Mouse (Mus musculus) hindbrain, embryonic 16.5 days (tissue): ENCODE measurements at regions not wholly inside any gene's neighbourhood (a gene's known extent, or its start where the extent isn't known, plus 50 kb on each side); places are given as distances from the start of the nearest gene placed in this dataset.

ENCODE experiments used
- ATAC-seq: fragments of 200-750 bp; cut with Nextera tagmentation; 2 replicates; pipeline ENCODE4 v1.8.0; 2017; ENCODE audit warnings: moderate TSS enrichment, moderate library complexity
- H3K27ac ChIP-seq: fragments of 300-500 bp; sonication (generic); 2 replicates; pipeline ENCODE4 v1.5.1; 2014; ENCODE audit warnings: low read depth, mild to moderate bottlenecking, control low read depth, low read length, moderate library complexity
- H3K27me3 ChIP-seq: fragments of 300-500 bp; sonication (generic); replicated peaks from 2 replicates; pipeline ENCODE4 v1.6.1; 2014; ENCODE audit warnings: low read length; ENCODE audit not compliant: control insufficient read depth, insufficient read depth
- H3K36me3 ChIP-seq: fragments of 300-500 bp; sonication (generic); 2 replicates; pipeline ENCODE4 v1.6.1; 2014; ENCODE audit warnings: mild to moderate bottlenecking, low read length, moderate library complexity, mixed read lengths; ENCODE audit not compliant: control insufficient read depth, insufficient read depth
- H3K4me1 ChIP-seq: fragments of 300-500 bp; sonication (generic); 2 replicates; pipeline ENCODE4 v1.6.1; 2014; ENCODE audit warnings: low read depth, low read length; ENCODE audit not compliant: control insufficient read depth, insufficient read depth
- H3K4me2 ChIP-seq: fragments of 300-500 bp; sonication (generic); 2 replicates; pipeline ENCODE4 v1.6.1; 2014; ENCODE audit warnings: mild to moderate bottlenecking, low read length, control low read depth, moderate library complexity
- H3K4me3 ChIP-seq: fragments of 300-500 bp; sonication (generic); 2 replicates; pipeline ENCODE4 v1.5.1; 2014; ENCODE audit warnings: mild to moderate bottlenecking, low read length, control low read depth, moderate library complexity
- H3K9ac ChIP-seq: fragments of 300-500 bp; sonication (generic); 2 replicates; pipeline ENCODE4 v1.6.1; 2014; ENCODE audit warnings: low read depth, mild to moderate bottlenecking, control low read depth, low read length, moderate library complexity
- H3K9me3 ChIP-seq: fragments of 300-500 bp; sonication (generic); 2 replicates; pipeline ENCODE4 v1.6.1; 2014; ENCODE audit warnings: mild to moderate bottlenecking, low read length, moderate library complexity; ENCODE audit not compliant: control insufficient read depth
- WGBS: fragments of 180-500 bp; shearing (Covaris S2); extraction: QIAGEN DNeasy Blood & Tissue Kit; methylation state at CpG from one replicate; pipeline ENCODE4 v1.1.7; 2014; 5-methylcytosine and 5-hydroxymethylcytosine counted together

DNA sequence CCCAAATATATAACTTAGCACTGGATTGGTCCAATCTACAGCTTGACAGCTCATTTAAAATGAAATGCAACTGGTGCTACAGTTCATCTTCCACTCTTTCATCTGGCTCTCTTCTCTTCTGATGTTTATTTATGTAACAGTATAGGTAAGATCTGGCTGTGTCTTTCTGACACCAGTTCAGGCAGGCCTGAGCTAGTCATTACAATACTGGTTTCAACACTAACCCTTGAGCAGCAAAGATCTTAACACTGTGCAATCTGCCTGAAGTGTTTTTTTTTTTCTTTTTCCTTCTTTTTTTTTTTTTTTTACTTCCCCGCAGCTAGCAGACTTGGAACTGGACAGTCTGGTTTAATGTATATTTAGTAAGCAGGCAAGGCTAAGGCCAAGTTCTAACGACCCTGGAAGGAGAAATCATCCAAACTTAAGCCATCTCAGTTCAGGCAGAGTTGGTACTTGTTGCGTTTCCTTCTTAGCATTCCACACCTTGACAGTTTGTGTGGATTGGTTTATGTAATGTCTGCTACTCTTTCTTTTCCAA is 342.8 kb upstream of the Rgmb start:
- no peak for ATAC-seq
- H3K36me3 ChIP-seq, result no peaks in the 10 kb centered on the region
- 86% methylated on average over 3 of the region's 3 CpGs for WGBS
- no peak overlapping the region for H3K4me3 ChIP-seq
- H3K4me2 ChIP-seq, result no peak overlapping the region
- H3K9me3 ChIP-seq, result no peaks in the 10 kb centered on the region
- no peaks in the 10 kb centered on the region for H3K4me1 ChIP-seq
- H3K27me3 ChIP-seq, result no peaks in the 10 kb centered on the region
- H3K27ac ChIP-seq, result no peak overlapping the region
- no peak overlapping the region for H3K9ac ChIP-seq

DNA sequence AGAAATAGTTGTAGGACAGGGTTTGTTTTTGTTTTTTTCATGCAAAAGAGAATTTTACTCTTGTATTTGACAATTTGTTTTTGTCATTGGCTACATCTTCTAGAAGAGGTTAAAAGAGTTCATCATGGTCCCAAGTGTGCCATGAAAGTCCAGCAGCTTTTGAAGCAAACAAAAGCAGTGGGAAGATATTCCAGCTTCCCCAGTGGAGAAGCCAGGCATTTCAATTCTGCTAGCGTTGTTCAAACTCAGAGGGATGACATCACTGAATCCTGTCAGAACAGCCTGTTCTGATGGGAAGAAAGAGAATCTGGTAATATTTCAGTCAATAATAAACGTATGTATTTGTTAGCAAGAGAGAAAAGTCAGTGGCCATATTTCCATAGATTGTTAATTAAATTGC is 335.9 kb upstream of the Rgmb start:
- H3K4me1 ChIP-seq, result no peaks in the 10 kb centered on the region
- H3K27ac ChIP-seq, result no peak overlapping the region
- H3K4me2 ChIP-seq, result no peak overlapping the region
- H3K9me3 ChIP-seq, result no peaks in the 10 kb centered on the region
- no peaks in the 10 kb centered on the region for H3K27me3 ChIP-seq
- WGBS, result 72% methylated on average over 2 of the region's 2 CpGs
- no peak overlapping the region for H3K9ac ChIP-seq
- H3K36me3 ChIP-seq, result no peaks in the 10 kb centered on the region
- no peak for ATAC-seq
- H3K4me3 ChIP-seq, result no peak overlapping the region

DNA sequence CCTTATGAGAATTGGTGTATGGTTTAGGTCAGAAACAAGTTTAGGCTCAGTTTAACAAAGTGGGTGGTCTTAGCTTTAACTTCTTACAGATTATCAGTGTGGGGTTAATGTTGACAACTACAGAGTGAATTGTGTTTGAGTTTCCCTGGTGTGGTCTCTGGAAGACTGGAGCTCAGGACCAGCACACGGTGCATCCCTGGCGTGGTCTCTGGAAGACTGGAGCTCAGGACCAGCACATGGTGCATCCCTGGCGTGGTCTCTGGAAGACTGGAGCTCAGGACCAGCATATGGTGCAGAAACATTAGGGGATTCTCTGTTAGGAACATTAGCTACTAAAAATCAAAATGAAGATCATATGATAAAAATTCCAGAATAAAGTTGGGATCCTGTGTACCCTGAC is 327.3 kb upstream of the Rgmb start:
- H3K9ac ChIP-seq, result no peak overlapping the region
- WGBS, result 27% methylated on average over 3 of the region's 3 CpGs
- no peaks in the 10 kb centered on the region for H3K9me3 ChIP-seq
- H3K4me2 ChIP-seq, result no peak overlapping the region
- no peaks in the 10 kb centered on the region for H3K4me1 ChIP-seq
- H3K27ac ChIP-seq, result no peak overlapping the region
- no peaks in the 10 kb centered on the region for H3K36me3 ChIP-seq
- ATAC-seq, result no peak
- no peaks in the 10 kb centered on the region for H3K27me3 ChIP-seq
- H3K4me3 ChIP-seq, result no peak overlapping the region

DNA sequence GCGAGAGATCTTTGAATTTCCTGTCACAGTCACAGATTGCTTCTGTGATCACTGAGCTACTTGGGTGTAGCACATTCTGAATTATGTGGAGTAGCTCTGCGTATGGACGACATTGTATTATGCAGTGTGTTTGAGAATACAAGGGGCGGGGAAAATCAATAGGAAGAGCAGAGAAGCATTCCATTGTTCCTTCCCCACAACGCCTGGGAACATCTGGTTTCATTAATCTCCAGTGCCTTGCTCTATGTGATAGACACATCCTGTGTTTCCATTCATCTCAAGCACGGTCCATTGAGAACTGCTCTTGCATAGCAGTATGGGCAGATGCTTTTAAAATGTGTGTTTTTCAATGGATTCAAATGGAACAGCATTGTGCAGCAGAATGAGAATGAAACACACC is 326.9 kb upstream of the Rgmb start:
- no peaks in the 10 kb centered on the region for H3K36me3 ChIP-seq
- peak; percentile 60; the same call in 1 of the 2 replicates for ATAC-seq

DNA sequence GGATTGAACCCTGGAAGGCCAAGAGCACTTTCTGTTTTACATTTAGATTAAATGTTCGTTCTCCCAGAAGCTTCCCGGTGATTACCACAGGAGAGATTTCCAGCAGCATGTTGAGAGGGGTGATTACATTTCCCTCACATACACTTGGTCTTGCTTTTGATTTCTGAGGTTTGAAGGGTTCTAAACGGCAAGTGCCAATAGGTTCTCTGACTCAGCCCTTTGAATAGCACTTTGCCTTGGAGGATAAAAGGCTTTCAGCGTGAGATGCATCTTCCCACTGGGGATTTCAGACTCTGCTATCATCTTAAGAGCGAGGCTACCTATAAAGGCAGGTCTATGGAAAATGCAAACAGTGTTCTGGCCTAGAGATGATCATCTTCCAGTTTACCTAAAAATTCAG is 326.3 kb upstream of the Rgmb start:
- Histone ChIP-seq H3K9me3 (no peaks in the 10 kb centered on the region), H3K4me3 (no peak overlapping the region), H3K27me3 (no peaks in the 10 kb centered on the region), H3K4me1 (no peaks in the 10 kb centered on the region), H3K27ac (no peak overlapping the region), H3K9ac (no peak overlapping the region), H3K36me3 (no peaks in the 10 kb centered on the region), H3K4me2 (no peak overlapping the region)
- ATAC-seq, result no peak
- WGBS, result 35% methylated on average over 5 of the region's 5 CpGs

More for the DNA sequence above, 326.9 kb upstream of the Rgmb start:
- no peak overlapping the region for H3K4me2 ChIP-seq
- 17% methylated on average over 6 of the region's 6 CpGs for WGBS
- H3K27ac ChIP-seq, result no peak overlapping the region
- no peaks in the 10 kb centered on the region for H3K4me1 ChIP-seq
- H3K9ac ChIP-seq, result no peak overlapping the region
- no peak overlapping the region for H3K4me3 ChIP-seq
- no peaks in the 10 kb centered on the region for H3K27me3 ChIP-seq
- H3K9me3 ChIP-seq, result no peaks in the 10 kb centered on the region

DNA sequence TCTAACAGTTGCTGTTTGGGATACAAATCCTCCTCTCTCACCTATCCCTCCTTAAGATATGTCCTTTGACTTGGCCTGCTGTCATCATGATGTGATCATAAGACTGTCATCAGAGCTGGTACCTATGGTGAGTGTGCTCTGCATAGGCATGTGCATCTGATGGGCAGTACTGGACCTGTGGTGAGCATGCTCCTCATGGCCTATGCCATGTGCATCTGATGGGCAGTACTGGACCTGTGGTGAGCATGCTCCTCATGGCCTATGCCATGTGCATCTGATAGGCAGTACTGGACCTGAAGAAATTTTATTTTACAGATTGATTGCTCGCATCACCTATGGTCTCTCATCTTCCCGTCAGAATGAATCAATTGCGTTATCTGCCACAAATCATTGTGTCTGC is 325.8 kb upstream of the Rgmb start:
- H3K36me3 ChIP-seq, result no peaks in the 10 kb centered on the region
- no peak overlapping the region for H3K9ac ChIP-seq
- H3K27ac ChIP-seq, result no peak overlapping the region
- H3K4me3 ChIP-seq, result no peak overlapping the region
- H3K27me3 ChIP-seq, result no peaks in the 10 kb centered on the region
- H3K4me1 ChIP-seq, result no peaks in the 10 kb centered on the region
- 79% methylated on average over 3 of the region's 3 CpGs for WGBS
- H3K9me3 ChIP-seq, result no peaks in the 10 kb centered on the region
- no peak overlapping the region for H3K4me2 ChIP-seq
- ATAC-seq, result 0 out of 2 replicates have a peak, but pooled peaks have one; percentile 14

DNA sequence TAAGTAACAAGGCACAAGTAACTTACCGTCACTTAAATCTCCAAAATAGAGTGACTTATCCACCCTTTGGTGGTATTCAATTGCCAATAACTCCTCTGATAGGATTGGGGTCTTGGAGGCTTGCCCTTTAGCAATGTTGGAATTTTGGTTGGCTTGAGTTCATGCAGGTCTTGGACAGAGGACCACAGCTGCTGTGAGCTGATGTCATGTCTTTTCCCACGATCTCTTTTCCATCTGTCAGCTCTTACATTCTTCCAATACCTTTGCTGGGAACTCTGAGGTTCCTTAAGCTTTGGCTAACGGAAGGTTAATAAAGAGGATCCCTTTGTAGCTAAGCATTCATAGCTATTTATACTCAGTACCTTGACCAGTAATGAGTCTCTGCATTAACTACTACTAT is 324.7 kb upstream of the Rgmb start:
- no peak for ATAC-seq
- H3K27me3 ChIP-seq, result no peaks in the 10 kb centered on the region
- H3K9ac ChIP-seq, result no peak overlapping the region
- H3K4me3 ChIP-seq, result no peak overlapping the region
- H3K4me1 ChIP-seq, result no peaks in the 10 kb centered on the region
- H3K9me3 ChIP-seq, result no peaks in the 10 kb centered on the region
- no peak overlapping the region for H3K4me2 ChIP-seq
- H3K27ac ChIP-seq, result no peak overlapping the region
- H3K36me3 ChIP-seq, result no peaks in the 10 kb centered on the region
- 82% methylated on average over 3 of the region's 3 CpGs for WGBS
